Mouse (Mus musculus) heart, embryonic 15.5 days (tissue): ENCODE results near the gene S100a3. TPM values are rescaled to one million over a fixed set of nuclear protein-coding genes. Genes with fewer than 3 reads are reported as not detected.

Source experiments
- ATAC-seq: fragments of 200-750 bp; cut with Nextera tagmentation; replicated peaks from 2 replicates; pipeline ENCODE4 v1.8.0; 2017; ENCODE audit warnings: low read depth, moderate TSS enrichment; ENCODE audit not compliant: insufficient number of reproducible peaks, insufficient read depth, low FRiP score
- H3K27ac ChIP-seq: fragments of 300-500 bp; sonication (generic); 2 replicates; pipeline ENCODE4 v1.5.1; 2015; ENCODE audit warnings: mild to moderate bottlenecking, inconsistent platforms
- H3K27me3 ChIP-seq: fragments of 300-500 bp; sonication (generic); 2 replicates; pipeline ENCODE4 v1.6.1; 2015; ENCODE audit warnings: inconsistent platforms
- H3K36me3 ChIP-seq: fragments of 300-500 bp; sonication (generic); 2 replicates; pipeline ENCODE4 v1.6.1; 2015; ENCODE audit warnings: mild to moderate bottlenecking, inconsistent platforms
- H3K4me1 ChIP-seq: fragments of 300-500 bp; sonication (generic); replicated peaks from 2 replicates; pipeline ENCODE4 v1.6.1; 2015; ENCODE audit warnings: inconsistent platforms
- H3K4me2 ChIP-seq: fragments of 300-500 bp; sonication (generic); 2 replicates; pipeline ENCODE4 v1.6.1; 2015; ENCODE audit warnings: inconsistent platforms, mild to moderate bottlenecking, moderate library complexity
- H3K4me3 ChIP-seq: fragments of 300-500 bp; sonication (generic); 2 replicates; pipeline ENCODE4 v1.5.1; 2015; ENCODE audit warnings: mild to moderate bottlenecking, inconsistent platforms
- H3K9ac ChIP-seq: fragments of 300-500 bp; sonication (generic); 2 replicates; pipeline ENCODE4 v1.6.1; 2015; ENCODE audit warnings: mild to moderate bottlenecking, inconsistent platforms
- H3K9me3 ChIP-seq: fragments of 300-500 bp; sonication (generic); replicated peaks from 2 replicates; pipeline ENCODE4 v1.6.1; 2016; ENCODE audit warnings: inconsistent platforms
- WGBS: fragments of 180-500 bp; shearing (Covaris S2); methylation state at CpG from one replicate; pipeline ENCODE4 v1.1.7; 2015; ENCODE audit warnings: mixed read lengths; 5-methylcytosine and 5-hydroxymethylcytosine counted together
- polyA plus RNA-seq: library from polyadenylated mRNA; unstranded; fragments of >200 nt; fragmentation: Nextera tagmentation; extraction: Ambion mirVana; gene quantifications from 2 replicates; pipeline ENCODE4 v1.2.1, GENCODE M21; 2015

The S100a3 gene
- polyA plus RNA-seq, 1 experiment from 2014 or later = 0.08 TPM

GRCm38 (mm10) chr3:90613461-90614147, 53.2 kb downstream of the S100a3 start:
- WGBS = 51% methylated on average over 7 of the region's 7 CpGs
- no peak overlapping the region for H3K9ac ChIP-seq

GRCm38 (mm10) chr3:90614148-90614530, 53.8 kb downstream of the S100a3 start:
- Histone ChIP-seq H3K4me2 (no peak overlapping the region; the same call in 1 of the 2 replicates), H3K9ac (no peak overlapping the region), H3K27me3 (no peaks in the 10 kb centered on the region), H3K4me1 (peaks cover 20% of the 10 kb centered on the region), H3K9me3 (no peaks in the 10 kb centered on the region), H3K27ac (no peak overlapping the region), H3K36me3 (no peaks in the 10 kb centered on the region), H3K4me3 (no peak overlapping the region)
- WGBS = 76% methylated on average over 6 of the region's 6 CpGs
- ATAC-seq = no peak

More at GRCm38 (mm10) chr3:90613461-90614147, 53.2 kb downstream of the S100a3 start:
- Histone ChIP-seq H3K9me3 (no peaks in the 10 kb centered on the region), H3K27me3 (no peaks in the 10 kb centered on the region), H3K4me2 (peak overlapping the region; percentile 84), H3K4me1 (peaks cover 20% of the 10 kb centered on the region), H3K27ac (no peak overlapping the region), H3K36me3 (no peaks in the 10 kb centered on the region), H3K4me3 (peak overlapping the region; percentile 48)
- ATAC-seq = no peak

- no peak overlapping the region for H3K27ac ChIP-seq
- H3K27me3 ChIP-seq = no peaks in the 10 kb centered on the region
- no peak for ATAC-seq
- no peak overlapping the region; the same call in 1 of the 2 replicates for H3K4me2 ChIP-seq
- no peaks in the 10 kb centered on the region for H3K9me3 ChIP-seq
- WGBS = 72% methylated on average over 11 of the region's 11 CpGs
- no peak overlapping the region for H3K9ac ChIP-seq
- no peaks in the 10 kb centered on the region for H3K36me3 ChIP-seq
- H3K4me1 ChIP-seq = peaks cover 20% of the 10 kb centered on the region
- H3K4me3 ChIP-seq = no peak overlapping the region
Observed at GRCm38 (mm10) chr3:90614611-90615251, 54.4 kb downstream of the S100a3 start.

GRCm38 (mm10) chr3:90615415-90615814, 55.0 kb downstream of the S100a3 start:
- H3K9ac ChIP-seq = no peak overlapping the region
- H3K4me1 ChIP-seq = peaks cover 20% of the 10 kb centered on the region
- no peak overlapping the region for H3K27ac ChIP-seq
- H3K36me3 ChIP-seq = no peaks in the 10 kb centered on the region
- no peak overlapping the region for H3K4me3 ChIP-seq
- no peaks in the 10 kb centered on the region for H3K27me3 ChIP-seq
- peak overlapping the region; percentile 40 for H3K4me2 ChIP-seq
- no peaks in the 10 kb centered on the region for H3K9me3 ChIP-seq
- peak; percentile 54 for ATAC-seq
- 8% methylated on average over 7 of the region's 7 CpGs for WGBS

GRCm38 (mm10) chr3:90615911-90616310, 55.5 kb downstream of the S100a3 start:
- H3K4me1 ChIP-seq = peaks cover 20% of the 10 kb centered on the region
- no peaks in the 10 kb centered on the region for H3K27me3 ChIP-seq
- no peak overlapping the region for H3K9ac ChIP-seq
- no peak for ATAC-seq
- no peaks in the 10 kb centered on the region for H3K36me3 ChIP-seq
- no peak overlapping the region; the same call in 1 of the 2 replicates for H3K4me2 ChIP-seq
- no peak overlapping the region for H3K27ac ChIP-seq
- no peak overlapping the region for H3K4me3 ChIP-seq
- 55% methylated on average over 1 of the region's 1 CpGs for WGBS
- no peaks in the 10 kb centered on the region for H3K9me3 ChIP-seq

- Histone ChIP-seq H3K4me1 (peaks cover 19% of the 10 kb centered on the region), H3K36me3 (no peaks in the 10 kb centered on the region), H3K4me2 (no peak overlapping the region), H3K27me3 (no peaks in the 10 kb centered on the region), H3K4me3 (no peak overlapping the region), H3K27ac (no peak overlapping the region), H3K9ac (no peak overlapping the region), H3K9me3 (no peaks in the 10 kb centered on the region)
- ATAC-seq = no peak
- 9% methylated on average over 1 of the region's 1 CpGs for WGBS
Observed at GRCm38 (mm10) chr3:90617586-90617985, 57.2 kb downstream of the S100a3 start.

GRCm38 (mm10) chr3:90621552-90621951, 61.2 kb downstream of the S100a3 start:
- Histone ChIP-seq H3K9ac (no peak overlapping the region), H3K27me3 (no peaks in the 10 kb centered on the region), H3K27ac (no peak overlapping the region), H3K4me2 (no peak overlapping the region), H3K9me3 (no peaks in the 10 kb centered on the region), H3K36me3 (no peaks in the 10 kb centered on the region), H3K4me1 (peaks cover 12% of the 10 kb centered on the region), H3K4me3 (no peak overlapping the region)
- WGBS = 34% methylated on average over 7 of the region's 7 CpGs
- no peak for ATAC-seq

GRCm38 (mm10) chr3:90623435-90624071, 63.2 kb downstream of the S100a3 start:
- H3K4me3 ChIP-seq = no peak overlapping the region
- no peak overlapping the region for H3K9ac ChIP-seq
- WGBS = 11% methylated on average over 2 of the region's 2 CpGs

GRCm38 (mm10) chr3:90625496-90625895, 65.1 kb downstream of the S100a3 start:
- Histone ChIP-seq H3K9ac (no peak overlapping the region), H3K9me3 (no peaks in the 10 kb centered on the region), H3K4me1 (peaks cover 12% of the 10 kb centered on the region), H3K4me3 (no peak overlapping the region), H3K27me3 (no peaks in the 10 kb centered on the region), H3K36me3 (no peaks in the 10 kb centered on the region), H3K4me2 (no peak overlapping the region), H3K27ac (no peak overlapping the region)
- ATAC-seq = no peak
- WGBS = 79% methylated on average over 5 of the region's 5 CpGs

More at GRCm38 (mm10) chr3:90623435-90624071, 63.2 kb downstream of the S100a3 start:
- Histone ChIP-seq H3K9me3 (no peaks in the 10 kb centered on the region), H3K27me3 (no peaks in the 10 kb centered on the region), H3K4me2 (no peak overlapping the region), H3K36me3 (no peaks in the 10 kb centered on the region), H3K4me1 (peaks cover 12% of the 10 kb centered on the region), H3K27ac (no peak overlapping the region)
- 0 out of 2 replicates have a peak, but pooled peaks have one; percentile 40 for ATAC-seq

- 64% methylated on average over 9 of the region's 9 CpGs for WGBS
- Histone ChIP-seq H3K4me2 (no peak overlapping the region), H3K9me3 (no peaks in the 10 kb centered on the region), H3K4me3 (no peak overlapping the region), H3K9ac (no peak overlapping the region), H3K27me3 (no peaks in the 10 kb centered on the region), H3K4me1 (peaks cover 12% of the 10 kb centered on the region), H3K36me3 (no peaks in the 10 kb centered on the region), H3K27ac (no peak overlapping the region)
- no peak for ATAC-seq
Observed at GRCm38 (mm10) chr3:90626266-90627021, 66.1 kb downstream of the S100a3 start.

- Histone ChIP-seq H3K4me1 (peaks cover 12% of the 10 kb centered on the region), H3K36me3 (no peaks in the 10 kb centered on the region), H3K4me2 (no peak overlapping the region), H3K9me3 (no peaks in the 10 kb centered on the region), H3K4me3 (no peak overlapping the region), H3K27ac (no peak overlapping the region), H3K27me3 (no peaks in the 10 kb centered on the region), H3K9ac (no peak overlapping the region)
- 82% methylated on average over 5 of the region's 5 CpGs for WGBS
- no peak for ATAC-seq
Observed at GRCm38 (mm10) chr3:90627366-90627765, 67.0 kb downstream of the S100a3 start.
